Mouse (Mus musculus) intestine, embryonic 15.5 days (tissue): Measurements from ENCODE around the gene Tmem203. TPM values are rescaled to one million over a fixed set of nuclear protein-coding genes. Genes with fewer than 3 reads are reported as not detected.

Source experiments
- ATAC-seq: fragments of 200-750 bp; cut with Nextera tagmentation; 2 replicates; pipeline ENCODE4 v1.8.0; 2017; ENCODE audit warnings: moderate TSS enrichment, moderate library complexity
- H3K27ac ChIP-seq: fragments of 300-500 bp; sonication (generic); 2 replicates; pipeline ENCODE4 v1.5.1; 2015; ENCODE audit warnings: mild to moderate bottlenecking, inconsistent platforms
- H3K27me3 ChIP-seq: fragments of 300-500 bp; sonication (generic); replicated peaks from 2 replicates; pipeline ENCODE4 v1.6.1; 2015; ENCODE audit warnings: inconsistent platforms
- H3K36me3 ChIP-seq: fragments of 300-500 bp; sonication (generic); 2 replicates; pipeline ENCODE4 v1.6.1; 2015; ENCODE audit warnings: inconsistent platforms
- H3K4me1 ChIP-seq: fragments of 300-500 bp; sonication (generic); replicated peaks from 2 replicates; pipeline ENCODE4 v1.6.1; 2015; ENCODE audit warnings: inconsistent platforms
- H3K4me2 ChIP-seq: fragments of 300-500 bp; sonication (generic); replicated peaks from 2 replicates; pipeline ENCODE4 v1.6.1; 2015; ENCODE audit warnings: mild to moderate bottlenecking, inconsistent platforms
- H3K4me3 ChIP-seq: fragments of 300-500 bp; sonication (generic); replicated peaks from 2 replicates; pipeline ENCODE4 v1.5.1; 2015; ENCODE audit warnings: inconsistent platforms
- H3K9ac ChIP-seq: fragments of 300-500 bp; sonication (generic); 2 replicates; pipeline ENCODE4 v1.6.1; 2015; ENCODE audit warnings: inconsistent platforms
- H3K9me3 ChIP-seq: fragments of 300-500 bp; sonication (generic); 2 replicates; pipeline ENCODE4 v1.6.1; 2016; ENCODE audit warnings: inconsistent platforms
- WGBS: fragments of 180-500 bp; shearing (Covaris S2); methylation state at CpG from one replicate; pipeline ENCODE4 v1.1.7; 2015; 5-methylcytosine and 5-hydroxymethylcytosine counted together
- polyA plus RNA-seq: library from polyadenylated mRNA; unstranded; fragments of >200 nt; fragmentation: Nextera tagmentation; extraction: Ambion mirVana; gene quantifications from 2 replicates; pipeline ENCODE4 v1.2.1, GENCODE M21; 2015

Gene Tmem203
- polyA plus RNA-seq, 1 experiment from 2014 or later, result 23.2 TPM

DNA sequence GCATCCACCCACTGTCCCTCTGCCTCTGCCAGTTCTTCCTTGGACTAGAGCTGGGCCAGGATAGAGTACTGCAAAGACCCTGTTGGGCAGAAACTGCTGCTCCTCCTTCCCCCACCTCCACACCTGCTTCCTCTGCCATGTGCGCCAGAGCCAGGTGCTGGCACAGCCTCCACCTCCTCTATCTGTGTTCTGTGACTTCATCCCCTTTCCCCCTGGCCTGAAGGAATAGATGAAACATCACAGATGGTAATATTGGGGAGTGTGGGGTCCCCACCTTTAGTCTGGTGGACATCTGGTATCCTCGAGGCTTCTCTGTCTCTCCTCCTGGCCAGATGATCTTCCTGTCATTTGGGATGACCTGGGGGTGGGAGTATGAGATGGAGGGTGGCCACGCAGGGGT, 48.2 kb downstream of the Tmem203 start:
- no peaks in the 10 kb centered on the region for H3K36me3 ChIP-seq
- WGBS, result 75% methylated on average over 3 of the region's 3 CpGs
- no peaks in the 10 kb centered on the region for H3K9me3 ChIP-seq
- H3K4me2 ChIP-seq, result no peak overlapping the region
- H3K27ac ChIP-seq, result no peak overlapping the region
- H3K4me3 ChIP-seq, result no peak overlapping the region
- peaks cover 36% of the 10 kb centered on the region for H3K27me3 ChIP-seq
- ATAC-seq, result no peak
- H3K9ac ChIP-seq, result no peak overlapping the region
- peaks cover 7% of the 10 kb centered on the region; the same call in 1 of the 2 replicates for H3K4me1 ChIP-seq

DNA sequence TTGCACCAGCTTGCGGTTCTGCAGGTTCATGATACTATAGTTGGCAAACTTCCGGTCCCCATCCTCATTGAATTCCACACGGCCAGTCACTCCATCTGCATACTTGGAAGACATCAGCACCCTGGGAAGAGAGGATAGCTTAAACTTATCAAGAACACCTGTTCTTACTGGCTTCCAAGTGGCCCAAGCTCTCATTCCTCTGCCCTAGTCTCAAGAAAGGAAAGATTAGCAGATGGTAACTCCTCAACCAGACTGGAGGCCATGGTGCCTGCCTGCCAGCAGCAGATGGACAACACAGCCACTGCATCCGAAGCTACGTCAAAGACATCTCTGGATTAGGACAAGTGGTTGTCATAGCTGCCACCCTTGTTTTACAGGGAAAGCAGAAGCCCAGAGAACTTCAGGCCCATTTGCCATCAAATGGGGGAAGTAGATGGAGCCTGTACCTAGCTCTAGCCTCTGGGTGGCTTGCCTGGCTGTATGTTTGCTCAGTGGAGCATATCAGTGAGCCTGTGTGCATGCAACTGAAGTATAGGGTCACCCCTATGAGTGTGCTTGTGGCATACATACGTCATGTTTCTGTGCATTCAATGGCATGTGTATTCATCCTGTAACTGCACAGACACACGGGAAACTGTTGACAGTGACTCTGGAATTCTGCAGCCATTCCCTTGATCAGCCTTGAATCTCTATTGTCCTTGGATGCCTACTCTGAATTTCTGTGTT, 48.9 kb downstream of the Tmem203 start:
- H3K9ac ChIP-seq, result no peak overlapping the region
- H3K4me2 ChIP-seq, result peak overlapping the region; percentile 96
- no peaks in the 10 kb centered on the region for H3K36me3 ChIP-seq
- ATAC-seq, result no peak
- peaks cover 7% of the 10 kb centered on the region; the same call in 1 of the 2 replicates for H3K4me1 ChIP-seq
- H3K27ac ChIP-seq, result no peak overlapping the region
- no peaks in the 10 kb centered on the region for H3K9me3 ChIP-seq
- 75% methylated on average over 7 of the region's 7 CpGs for WGBS
- H3K27me3 ChIP-seq, result peaks cover 42% of the 10 kb centered on the region
- peak overlapping the region; percentile 47; the same call in 1 of the 2 replicates for H3K4me3 ChIP-seq

DNA sequence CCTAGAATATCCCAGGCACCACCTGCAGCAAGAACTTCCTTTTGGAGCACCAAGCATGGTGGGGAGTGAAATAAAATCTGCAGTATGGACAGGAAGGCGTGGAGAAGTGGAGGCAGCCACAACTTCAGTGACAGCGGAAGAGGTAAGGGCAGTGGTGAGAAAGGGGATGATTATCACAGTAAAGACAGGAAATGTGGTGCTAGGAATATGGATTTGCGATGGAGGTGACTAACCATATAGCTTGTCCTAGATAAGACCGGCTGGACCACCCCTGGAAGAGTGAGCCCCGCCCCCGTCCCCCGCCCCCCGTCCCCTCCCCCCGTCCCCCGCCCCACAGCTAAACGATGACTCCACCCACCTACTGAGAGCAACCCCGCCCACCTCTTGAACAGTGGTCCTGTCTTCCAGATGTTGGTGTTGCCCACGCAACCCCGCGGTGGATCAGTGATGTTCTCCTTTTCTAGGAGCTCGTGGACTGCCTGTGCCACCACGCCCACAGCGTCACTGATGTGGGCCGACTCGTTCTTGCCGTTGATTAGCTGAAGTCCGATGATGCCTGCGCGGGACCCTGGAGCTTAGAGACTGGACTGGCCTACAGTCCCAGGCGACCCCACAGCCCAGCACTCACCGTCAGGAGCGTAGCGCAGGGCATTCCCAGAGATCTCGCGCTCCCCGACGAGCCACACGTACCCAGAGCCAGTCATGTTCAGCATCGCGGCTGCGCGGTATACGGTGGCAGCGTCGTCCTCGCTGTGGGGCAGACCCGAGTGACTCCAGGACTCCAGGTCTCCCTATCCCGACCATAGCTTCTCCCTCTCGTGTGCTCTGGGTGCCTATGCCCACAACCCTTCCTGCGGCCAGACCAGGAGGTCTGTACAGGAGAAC, 49.7 kb downstream of the Tmem203 start:
- Histone ChIP-seq H3K27me3 (peaks cover 45% of the 10 kb centered on the region), H3K27ac (no peak overlapping the region), H3K36me3 (no peaks in the 10 kb centered on the region), H3K9ac (peak overlapping the region; percentile 46), H3K4me1 (peaks cover 7% of the 10 kb centered on the region; the same call in 1 of the 2 replicates), H3K4me3 (peak overlapping the region; percentile 47), H3K4me2 (peak overlapping the region; percentile 96), H3K9me3 (no peaks in the 10 kb centered on the region)
- 1% methylated on average over 45 of the region's 45 CpGs for WGBS
- peak; percentile 81 for ATAC-seq

Other genes starting within 250 kb of the Tmem203 start
- gene Nsmf, start 201.1 kb upstream of the Tmem203 start, polyA plus RNA-seq, result 48.8 and 50.6 TPM in 2 replicates
- gene Entpd8, start 175.1 kb upstream of the Tmem203 start, polyA plus RNA-seq, result 8.9 and 11.7 TPM in 2 replicates
- 5.6 and 10.0 TPM in 2 replicates for gene Noxa1, start 160.3 kb upstream of the Tmem203 start, polyA plus RNA-seq
- 14.3 and 19.3 TPM in 2 replicates for gene Nrarp, start 74.7 kb upstream of the Tmem203 start, polyA plus RNA-seq
- 16.4 and 18.5 TPM in 2 replicates for gene Tor4a, start 58.6 kb upstream of the Tmem203 start, polyA plus RNA-seq
- 94.8 and 106 TPM in 2 replicates for gene Nelfb, start 44.0 kb upstream of the Tmem203 start, polyA plus RNA-seq
- not detected in 2 replicates for gene Stpg3, start 40.8 kb upstream of the Tmem203 start, polyA plus RNA-seq
- not detected in 2 replicates for gene Fam166a, start 36.7 kb upstream of the Tmem203 start, polyA plus RNA-seq
- gene Tubb4b, start 30.7 kb upstream of the Tmem203 start, polyA plus RNA-seq, result 600 and 657 TPM in 2 replicates
- gene Slc34a3, start 21.1 kb upstream of the Tmem203 start, polyA plus RNA-seq, result 5.0 and 5.6 TPM in 2 replicates
- gene Rnf224, start 18.7 kb upstream of the Tmem203 start, polyA plus RNA-seq, result 0.14 and 0.29 TPM in 2 replicates
- gene Rnf208, start 13.2 kb upstream of the Tmem203 start, polyA plus RNA-seq, result 19.0 and 24.8 TPM in 2 replicates
- gene Cysrt1, start 13.0 kb upstream of the Tmem203 start, polyA plus RNA-seq, result 1.4 and 2.3 TPM in 2 replicates
- 4.3 and 5.5 TPM in 2 replicates for gene AL732309.1, start 8.6 kb upstream of the Tmem203 start, polyA plus RNA-seq
- 20.7 and 23.6 TPM in 2 replicates for gene Tprn, start 7.2 kb downstream of the Tmem203 start, polyA plus RNA-seq
- 200 and 212 TPM in 2 replicates for gene Ssna1, start 17.0 kb downstream of the Tmem203 start, polyA plus RNA-seq
- gene Anapc2, start 17.0 kb downstream of the Tmem203 start, polyA plus RNA-seq, result 95.8 and 103 TPM in 2 replicates
- gene Tmem210, start 32.7 kb downstream of the Tmem203 start, polyA plus RNA-seq, result not detected in 2 replicates
- gene Lrrc26, start 34.5 kb downstream of the Tmem203 start, polyA plus RNA-seq, result 0.43 and 1.8 TPM in 2 replicates
- gene Grin1, start 63.7 kb downstream of the Tmem203 start, polyA plus RNA-seq, result 1.4 TPM in 2 replicates
- 40.2 and 40.8 TPM in 2 replicates for gene Man1b1, start 76.9 kb downstream of the Tmem203 start, polyA plus RNA-seq
- 46.0 and 48.6 TPM in 2 replicates for gene Dpp7, start 100.9 kb downstream of the Tmem203 start, polyA plus RNA-seq
- 105 and 122 TPM in 2 replicates for gene Uap1l1, start 110.2 kb downstream of the Tmem203 start, polyA plus RNA-seq
- 46.8 and 48.8 TPM in 2 replicates for gene Sapcd2, start 116.9 kb downstream of the Tmem203 start, polyA plus RNA-seq
- 12.1 and 15.6 TPM in 2 replicates for gene Entpd2, start 140.4 kb downstream of the Tmem203 start, polyA plus RNA-seq
- 40.9 and 48.2 TPM in 2 replicates for gene Npdc1, start 143.9 kb downstream of the Tmem203 start, polyA plus RNA-seq
- gene Fut7, start 167.8 kb downstream of the Tmem203 start, polyA plus RNA-seq, result 0.18 TPM in 1 of 2 replicates, not detected in the other
- gene Abca2, start 173.3 kb downstream of the Tmem203 start, polyA plus RNA-seq, result 2.8 and 3.7 TPM in 2 replicates
- 2.2 and 3.0 TPM in 2 replicates for gene Clic3, start 201.4 kb downstream of the Tmem203 start, polyA plus RNA-seq
- 28.0 and 33.2 TPM in 2 replicates for gene Paxx, start 205.7 kb downstream of the Tmem203 start, polyA plus RNA-seq
- gene Ptgds, start 214.6 kb downstream of the Tmem203 start, polyA plus RNA-seq, result 4.6 and 5.8 TPM in 2 replicates
- not detected in 2 replicates for gene Lcn12, start 238.5 kb downstream of the Tmem203 start, polyA plus RNA-seq
- 57.5 and 65.2 TPM in 2 replicates for gene Fbxw5, start 245.3 kb downstream of the Tmem203 start, polyA plus RNA-seq
- gene C8g, start 246.3 kb downstream of the Tmem203 start, polyA plus RNA-seq, result 5.4 and 8.3 TPM in 2 replicates